23 mouse cellular contexts compared by ENCODE assay signal in genomic region chr7:4663742-4664141, GRCm38 (mm10). TPM values are rescaled to one million over a fixed set of nuclear protein-coding genes. Genes with fewer than 3 reads are reported as not detected.
"Had no signal": no experiment of that assay in that cellular context is flagged by ENCODE, and none has a peak within 500 bp of the region (broad histone marks: within the 10 kb centered on the region; RNA-seq: fewer than 3 reads in every experiment).

No protein-coding gene starts in this region.

- DNase-seq: kidney, adult 2 months; kidney, postnatal 36 days; layer of hippocampus, postnatal 36 days; liver, postnatal 0 days; lung, embryonic 14.5 days; retina, postnatal 1 day; right cerebral cortex, postnatal 25 days; thymus, postnatal 36 days had no signal

- H3K27ac ChIP-seq: kidney, postnatal 0 days; left cerebral cortex, adult 2 months; liver, embryonic 14.5 days; macrophage; midbrain, embryonic 12.5 days; midbrain, embryonic 15.5 days; neural tube, embryonic 13.5 days; stomach, postnatal 0 days had no signal

- H3K27me3 ChIP-seq: midbrain, embryonic 12.5 days; midbrain, embryonic 15.5 days; neural tube, embryonic 13.5 days had no signal

- H3K9ac ChIP-seq: liver, embryonic 14.5 days; liver, postnatal 0 days; lung, embryonic 14.5 days; midbrain, embryonic 12.5 days; midbrain, embryonic 15.5 days; neural tube, embryonic 13.5 days had no signal

- H3K4me3 ChIP-seq: left cerebral cortex, adult 2 months; midbrain, embryonic 12.5 days; midbrain, embryonic 15.5 days; neural tube, embryonic 13.5 days had no signal

- H3K4me2 ChIP-seq: lung, embryonic 14.5 days; midbrain, embryonic 12.5 days; midbrain, embryonic 15.5 days; neural tube, embryonic 13.5 days had no signal

- H3K9me3 ChIP-seq: midbrain, embryonic 12.5 days; midbrain, embryonic 15.5 days; neural tube, embryonic 13.5 days had no signal

- ATAC-seq: intestine, postnatal 0 days; liver, postnatal 0 days; lung, postnatal 0 days; midbrain, embryonic 15.5 days had no signal

RNA-seq across cellular contexts. Expression of gene Brsk1, which starts 26.7 kb away (rescaled TPM):
- total RNA-seq: megakaryocyte, adult 5-6 weeks; neutrophil, adult 5-6 weeks had no signal
- polyA plus RNA-seq: liver, postnatal 0 days; macrophage had no signal

RNA-seq across cellular contexts. Expression of gene Ptprh, which starts 59.9 kb away (rescaled TPM):
- total RNA-seq: megakaryocyte, adult 5-6 weeks; neutrophil, adult 5-6 weeks had no signal
- polyA plus RNA-seq: limb, embryonic 11.5 days; liver, embryonic 14.5 days; liver, postnatal 0 days; lung, embryonic 14.5 days; lung, postnatal 0 days; macrophage; stomach, embryonic 14.5 days; thymus, postnatal 0 days had no signal
